In the genomic region with DNA sequence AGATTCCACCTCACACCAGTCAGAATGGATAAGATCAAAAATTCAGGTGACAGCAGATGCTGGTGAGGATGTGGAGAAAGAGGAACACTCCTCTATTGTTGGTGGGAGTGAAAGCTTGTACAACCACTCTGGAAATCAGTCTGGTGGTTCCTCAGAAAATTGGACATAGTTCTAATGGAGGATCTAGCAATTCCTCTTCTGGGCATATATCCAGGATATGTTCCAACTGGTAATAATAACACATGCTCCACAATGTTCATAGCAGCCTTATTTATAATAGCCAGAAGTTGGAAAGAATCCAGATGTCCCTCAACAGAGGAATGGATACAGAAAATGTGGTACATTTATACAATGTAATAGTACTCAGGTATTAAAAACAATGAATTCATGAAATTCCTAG, we compare ENCODE assay signal across 6 mouse cellular contexts.
A peak's percentile ranks its signal among the peaks of the same experiment; 100 is the strongest.
DNase-seq lines count a peak whose midpoint lies in the region; ATAC-seq and TF ChIP-seq lines count a peak whose summit lies in the region.
"Not testable (repeated sequence)": the region's sequence is repeated elsewhere in the genome, so short reads cannot be mapped to it uniquely, and the experiment has no call there.

No protein-coding gene starts in this region.

- H3K9ac ChIP-seq in lung, embryonic 14.5 days; lung, postnatal 0 days (replicated peaks; ENCODE audit: low read depth): not testable (repeated sequence)

- TF ChIP-seq CTCF in layer of hippocampus, adult 2 months (conservative IDR thresholded peaks at IDR 0.05); lung, embryonic 14.5 days (IDR thresholded peaks at IDR 0.05; ENCODE audit: low read depth); lung, postnatal 0 days (IDR thresholded peaks at IDR 0.05): not testable (repeated sequence)

- not testable (repeated sequence) for H3K4me1 ChIP-seq in lung, embryonic 14.5 days (ENCODE audit: insufficient read depth); lung, postnatal 0 days (ENCODE audit: insufficient read depth, low read depth, low read length)

- peak; percentile 29 for DNase-seq in adipocyte (ENCODE audit: low spot score)
- peak; percentile 17 for DNase-seq in cerebellum, adult 9-10 months
- DNase-seq in layer of hippocampus, adult 2 months (ENCODE audit: low spot score in 2 of 2), result peak in 1 of 2 experiments; percentile 19
- peak; percentile 18 for DNase-seq in layer of hippocampus, adult 9-11 months
- peak; percentile 73 for DNase-seq in lung, embryonic 14.5 days
- DNase-seq in lung, postnatal 0 days (ENCODE audit: low spot score), result peak; percentile 42

- ATAC-seq in lung, embryonic 14.5 days (ENCODE audit: insufficient read depth); lung, postnatal 0 days: not testable (repeated sequence)

- not testable (repeated sequence) for H3K27me3 ChIP-seq in lung, embryonic 14.5 days (ENCODE audit: insufficient read depth, low read length); lung, postnatal 0 days (replicated peaks; ENCODE audit: insufficient read depth, low read length)

- H3K36me3 ChIP-seq in lung, embryonic 14.5 days (ENCODE audit: insufficient read depth); lung, postnatal 0 days (ENCODE audit: insufficient read depth, low read length): not testable (repeated sequence)

- not testable (repeated sequence) for TF ChIP-seq EP300 in lung, postnatal 0 days (IDR thresholded peaks at IDR 0.05)

- H3K4me3 ChIP-seq in layer of hippocampus, adult 2 months; lung, embryonic 14.5 days (ENCODE audit: low read depth, low read length); lung, postnatal 0 days (ENCODE audit: low read depth, low read length): not testable (repeated sequence)

- peak overlapping the region; percentile 36; the same call in 1 of the 2 replicates for H3K27ac ChIP-seq in layer of hippocampus, adult 2 months
- H3K27ac ChIP-seq in lung, embryonic 14.5 days (ENCODE audit: low read depth); lung, postnatal 0 days (ENCODE audit: low read length): not testable (repeated sequence)

- not testable (repeated sequence) for H3K4me2 ChIP-seq in lung, embryonic 14.5 days; lung, postnatal 0 days (replicated peaks; ENCODE audit: low read depth, low read length)

- not testable (repeated sequence) for H3K9me3 ChIP-seq in lung, embryonic 14.5 days (ENCODE audit: low read depth, low read length); lung, postnatal 0 days (ENCODE audit: low read length)
